Mouse (Mus musculus) layer of hippocampus, adult 8-10 months (tissue): ENCODE measurements around the gene Csnk1g2. TPM values are rescaled to one million over a fixed set of nuclear protein-coding genes. Genes with fewer than 3 reads are reported as not detected.
"Not testable (repeated sequence)": the region's sequence is repeated elsewhere in the genome, so short reads cannot be mapped to it uniquely, and the experiment has no call there.

Experiments used
- DNase-seq, 2 experiments: peaks; one replicate each; pipeline ENCODE4 v3.0.0; 2022; ENCODE audit warnings: low spot score in 2 of 2
- total RNA-seq, 4 experiments: library from RNA; stranded (reverse); gene quantifications; 2 replicates each; pipeline ENCODE4 v1.2.4; 2022

Csnk1g2 gene
- total RNA-seq, 4 experiments from 2014 or later = 190 to 230 (median 201) TPM

- peak; percentile 99 to 100 for DNase-seq
Measured at GRCm38 (mm10) chr10:80621940-80622660, 538 bp upstream of the Csnk1g2 start.

DNA sequence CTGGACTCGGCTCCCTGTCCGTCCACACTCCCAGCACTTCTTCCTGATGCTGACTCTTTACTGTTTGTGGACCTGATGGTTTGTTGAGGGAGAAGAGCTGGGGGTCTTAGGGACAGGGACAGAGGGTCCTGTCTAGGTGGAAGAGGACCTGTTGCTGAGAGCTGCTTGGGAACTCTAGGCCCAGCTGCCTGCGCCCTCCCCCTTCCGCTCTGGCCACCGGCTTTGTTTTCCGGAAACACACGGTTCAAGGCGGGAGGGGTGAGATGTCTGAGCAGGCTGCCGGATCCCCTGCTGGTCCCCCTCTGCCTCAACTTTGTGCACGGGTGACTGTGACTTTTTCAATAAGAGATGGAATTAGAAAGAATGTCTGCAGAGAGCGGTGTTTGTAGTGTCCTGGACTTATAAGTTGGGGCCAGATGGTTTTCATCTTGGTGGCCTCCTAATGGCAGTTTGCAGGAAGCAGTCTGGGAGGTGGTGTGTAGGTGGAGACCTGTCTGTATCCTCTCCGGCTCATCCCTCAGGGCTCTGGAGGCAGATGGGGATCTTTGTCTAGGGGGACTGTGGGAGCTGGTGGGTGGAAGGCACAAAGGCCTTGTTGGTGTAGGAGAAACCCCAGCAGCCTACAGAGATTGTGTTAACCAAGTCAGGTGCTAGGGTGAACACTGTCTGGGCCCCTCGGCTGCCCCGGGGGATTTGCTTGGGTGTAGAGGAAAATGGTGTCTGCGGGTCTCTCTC, 986 bp downstream of the Csnk1g2 start:
- peak in 1 of 2 experiments; percentile 28 for DNase-seq

GRCm38 (mm10) chr10:80625764-80626163, 3.1 kb downstream of the Csnk1g2 start:
- no peak for DNase-seq

GRCm38 (mm10) chr10:80627685-80628084, 5.0 kb downstream of the Csnk1g2 start:
- no peak for DNase-seq

DNA sequence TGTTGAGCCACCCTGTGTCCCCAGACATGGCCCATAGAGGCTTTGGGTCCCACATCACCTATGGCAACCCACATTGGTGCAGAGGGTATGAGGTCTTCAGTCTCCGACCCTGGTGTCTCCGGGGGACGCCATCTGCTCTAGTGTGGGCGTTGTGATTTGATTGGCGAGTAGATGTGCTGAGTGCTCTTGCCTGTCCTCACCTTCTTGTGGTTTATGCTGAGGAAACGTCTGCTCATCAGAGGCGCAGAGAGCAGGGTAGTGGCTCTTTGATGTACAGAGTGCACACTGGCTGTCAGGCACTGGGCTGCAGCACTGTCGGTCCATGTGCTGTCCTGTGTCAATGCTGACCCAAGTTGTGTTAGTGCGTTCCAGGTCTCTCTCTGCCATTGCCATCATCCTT, 6.3 kb downstream of the Csnk1g2 start:
- DNase-seq = no peak

DNA sequence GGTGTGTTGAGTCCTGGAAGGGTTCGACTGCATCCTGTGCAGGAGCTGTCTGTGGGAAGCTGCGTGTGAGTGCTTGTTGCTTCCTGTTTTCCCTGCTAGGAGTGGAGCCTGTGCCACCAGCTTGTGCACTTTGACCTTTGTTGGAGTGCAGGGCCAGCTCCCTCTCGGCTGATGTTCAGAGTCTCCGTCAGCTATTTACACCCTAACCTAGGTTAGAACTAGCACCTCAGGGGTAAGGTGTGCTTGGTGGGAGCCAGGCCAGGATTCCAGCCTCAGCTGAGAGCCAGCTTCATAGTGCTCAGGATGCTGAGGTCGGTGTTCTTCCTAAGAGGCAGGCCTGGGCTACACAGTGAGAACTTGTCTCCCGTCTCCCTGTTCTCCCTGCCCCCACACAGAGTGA, 12.7 kb downstream of the Csnk1g2 start:
- DNase-seq = no peak

DNA sequence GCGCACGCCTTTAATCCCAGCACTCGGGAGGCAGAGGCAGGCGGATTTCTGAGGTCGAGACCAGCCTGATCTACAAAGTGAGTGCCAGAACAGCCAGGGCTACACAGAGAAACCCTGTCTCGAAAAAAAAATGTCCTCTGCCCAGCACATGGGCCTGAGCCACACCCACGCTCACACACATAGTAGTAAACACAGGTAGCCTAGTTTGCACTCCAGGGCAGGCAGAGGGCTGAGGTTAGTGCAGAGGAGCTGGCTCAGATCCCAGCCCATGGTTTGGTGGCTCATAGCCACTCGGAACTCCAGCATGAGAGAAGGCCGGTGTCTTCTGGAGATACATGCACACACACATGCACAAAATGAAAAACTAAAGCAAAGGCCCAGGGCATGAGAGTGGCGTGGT, 24.3 kb downstream of the Csnk1g2 start:
- no peak for DNase-seq

- not testable (repeated sequence) for DNase-seq
Measured at GRCm38 (mm10) chr10:80649910-80650309, 27.3 kb downstream of the Csnk1g2 start.

DNA sequence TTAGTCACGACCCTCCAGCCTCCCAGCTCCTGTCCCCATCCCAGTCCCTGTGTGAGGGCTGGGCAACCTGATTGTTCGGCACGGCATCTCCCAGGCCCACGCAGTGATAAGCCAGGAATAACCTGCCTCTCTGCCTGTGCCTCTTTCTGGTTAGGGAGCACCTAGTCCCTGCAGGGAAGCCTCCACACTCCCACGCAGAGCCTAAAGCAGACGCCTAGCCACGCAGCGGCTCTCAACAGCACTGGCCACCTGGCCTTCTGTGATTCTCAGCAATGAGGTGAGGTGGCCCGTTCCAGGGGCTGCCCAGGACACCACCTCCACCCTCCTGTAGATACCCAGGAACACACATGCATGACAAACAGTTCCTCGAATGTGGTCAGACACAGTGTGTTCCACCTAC, 27.8 kb downstream of the Csnk1g2 start:
- DNase-seq = no peak

GRCm38 (mm10) chr10:80653156-80653720, 30.6 kb downstream of the Csnk1g2 start:
- no peak for DNase-seq

DNA sequence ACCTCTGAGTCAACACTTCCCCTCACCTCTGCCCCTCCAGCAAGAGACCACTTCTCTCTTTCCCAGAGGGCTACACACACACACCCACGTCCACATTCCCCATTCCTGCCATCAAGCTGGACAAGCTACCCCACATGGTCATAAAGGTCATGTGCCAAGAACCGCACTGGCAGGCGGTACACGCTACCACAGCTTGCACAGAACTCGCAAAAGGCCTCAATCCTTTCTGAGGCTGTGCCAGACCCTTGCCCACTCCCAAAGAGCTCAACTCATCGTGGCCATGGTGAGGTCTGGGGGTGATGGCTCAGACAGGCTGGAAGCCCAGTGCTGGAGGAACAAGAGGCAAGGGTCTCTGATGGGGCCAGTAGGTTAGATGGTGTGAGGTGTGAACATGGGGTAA, 32.2 kb downstream of the Csnk1g2 start:
- DNase-seq = no peak

- DNase-seq = no peak
Measured at GRCm38 (mm10) chr10:80655406-80656129, 32.9 kb downstream of the Csnk1g2 start.

DNA sequence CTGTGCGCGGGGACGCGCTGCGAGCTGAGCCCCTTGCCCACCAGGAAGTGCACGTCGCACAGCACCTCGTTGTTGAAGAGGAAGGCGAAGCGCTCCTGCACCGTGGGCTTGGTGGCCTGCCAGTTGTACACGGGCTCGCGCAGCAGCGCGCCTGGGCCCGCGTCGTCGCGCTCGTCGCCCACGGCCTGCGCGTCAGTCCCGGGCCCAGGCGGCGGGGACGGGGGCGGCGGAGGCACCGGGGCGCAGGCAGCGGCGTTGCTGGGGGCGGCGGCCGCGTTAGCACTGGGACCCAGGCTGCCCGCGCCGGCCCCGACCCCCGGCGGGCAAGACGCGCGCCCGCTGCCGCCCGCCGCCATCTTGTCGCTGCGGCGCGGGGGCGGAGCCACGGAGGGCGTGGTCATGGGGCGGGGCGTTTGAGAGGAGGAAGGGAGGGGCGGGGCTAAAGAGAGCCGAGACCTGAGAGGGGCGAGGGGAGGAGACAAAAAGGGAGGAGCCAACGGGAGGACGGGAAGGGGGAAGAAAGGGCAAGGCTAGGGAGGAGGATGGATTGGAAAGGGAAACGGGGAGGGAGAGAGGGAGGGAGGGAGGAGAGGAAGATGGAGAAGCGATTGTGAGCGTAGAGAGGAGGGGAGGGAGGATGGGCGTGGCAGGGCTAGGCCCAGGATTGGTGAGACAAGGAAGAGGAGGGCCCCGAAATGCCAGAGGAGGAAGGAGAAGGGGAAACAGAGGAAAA, 33.7 kb downstream of the Csnk1g2 start:
- DNase-seq = peak; percentile 91 to 95

- DNase-seq = no peak
Measured at GRCm38 (mm10) chr10:80656863-80657623, 34.4 kb downstream of the Csnk1g2 start, which contains the start of gene Btbd2. Gene Btbd2, minus strand, starts transcription at chr10:80657071.

DNA sequence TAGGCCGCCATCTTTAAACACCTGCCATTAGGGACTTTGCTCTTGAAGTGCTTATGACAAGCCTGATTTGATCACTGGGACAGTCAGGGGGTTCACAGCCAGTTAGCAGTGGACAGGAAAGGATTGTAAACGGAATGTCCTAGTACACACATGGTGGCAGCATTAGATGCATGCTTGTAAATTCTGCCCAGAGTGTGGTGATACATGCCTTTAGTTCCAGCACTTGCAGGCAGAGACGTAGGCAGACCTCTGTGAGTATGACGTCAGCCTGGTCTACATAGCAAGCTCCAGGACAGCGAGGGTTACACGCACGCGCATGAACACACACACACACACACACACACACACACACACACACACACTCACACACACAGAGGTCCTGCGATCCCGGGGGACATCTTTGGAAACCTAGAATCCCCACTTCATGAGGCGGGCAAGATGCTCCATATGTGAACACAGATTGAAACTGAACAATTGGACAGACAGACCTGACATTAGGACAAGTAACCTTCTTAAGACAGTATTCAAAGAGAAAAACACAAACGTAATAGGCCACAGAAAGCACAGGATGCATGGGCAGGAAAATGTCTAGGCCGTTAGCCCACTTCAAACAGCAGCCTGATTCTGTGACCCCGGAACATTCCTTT, 35.7 kb downstream of the Csnk1g2 start:
- no peak for DNase-seq

- no peak for DNase-seq
Measured at GRCm38 (mm10) chr10:80658841-80659202, 36.2 kb downstream of the Csnk1g2 start.

GRCm38 (mm10) chr10:80659213-80659612, 36.6 kb downstream of the Csnk1g2 start:
- DNase-seq = peak in 1 of 2 experiments; percentile 83

- DNase-seq = no peak
Measured at GRCm38 (mm10) chr10:80661149-80661548, 38.5 kb downstream of the Csnk1g2 start.

GRCm38 (mm10) chr10:80663485-80664196, 41.0 kb downstream of the Csnk1g2 start:
- DNase-seq = no peak
